Mouse (Mus musculus) monocyte, adult 2 months (primary cell): ENCODE results near the gene Asic3.

ENCODE experiments used
- DNase-seq, 2 experiments: peaks; one replicate each; pipeline ENCODE4 v3.0.0; 2022; ENCODE audit warnings: low spot score in 2 of 2, low read depth in 1 of 2

Gene Asic3

DNA sequence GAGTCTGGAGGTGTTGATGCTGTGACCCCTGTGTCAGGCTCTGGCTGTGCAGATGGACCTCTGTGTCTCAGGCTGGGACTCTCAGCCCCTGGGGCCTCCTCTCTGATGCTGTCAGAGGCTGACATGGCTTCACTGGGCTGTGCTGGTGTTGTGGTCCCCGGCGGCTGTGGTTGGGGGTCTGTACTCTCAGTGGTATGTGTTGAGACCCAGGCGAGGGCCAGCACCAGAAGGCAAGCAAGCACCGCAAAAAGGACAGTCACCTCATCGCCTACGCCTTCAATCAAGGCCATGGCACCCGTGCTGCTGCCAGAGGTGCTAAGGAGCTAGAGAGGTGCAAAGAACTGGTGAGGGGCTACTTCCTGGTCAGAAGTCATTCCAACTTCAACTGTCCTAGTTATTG is 33.4 kb downstream of the Asic3 start:
- DNase-seq, result no peak

- DNase-seq, result peak in 1 of 2 experiments; percentile 57
Measured at GRCm38 (mm10) chr5:24447624-24448298, 34.6 kb downstream of the Asic3 start, which contains the start of gene Tmub1. TSS of gene Tmub1 (minus strand) at chr5:24447854.

- DNase-seq, result peak in 1 of 2 experiments; percentile 62
Measured at GRCm38 (mm10) chr5:24451264-24452029, 38.3 kb downstream of the Asic3 start.

GRCm38 (mm10) chr5:24452030-24452690 is 39.0 kb downstream of the Asic3 start, which contains the start of gene Agap3:
TSS of gene Agap3 (plus strand) at chr5:24452177.
- no peak for DNase-seq

DNA sequence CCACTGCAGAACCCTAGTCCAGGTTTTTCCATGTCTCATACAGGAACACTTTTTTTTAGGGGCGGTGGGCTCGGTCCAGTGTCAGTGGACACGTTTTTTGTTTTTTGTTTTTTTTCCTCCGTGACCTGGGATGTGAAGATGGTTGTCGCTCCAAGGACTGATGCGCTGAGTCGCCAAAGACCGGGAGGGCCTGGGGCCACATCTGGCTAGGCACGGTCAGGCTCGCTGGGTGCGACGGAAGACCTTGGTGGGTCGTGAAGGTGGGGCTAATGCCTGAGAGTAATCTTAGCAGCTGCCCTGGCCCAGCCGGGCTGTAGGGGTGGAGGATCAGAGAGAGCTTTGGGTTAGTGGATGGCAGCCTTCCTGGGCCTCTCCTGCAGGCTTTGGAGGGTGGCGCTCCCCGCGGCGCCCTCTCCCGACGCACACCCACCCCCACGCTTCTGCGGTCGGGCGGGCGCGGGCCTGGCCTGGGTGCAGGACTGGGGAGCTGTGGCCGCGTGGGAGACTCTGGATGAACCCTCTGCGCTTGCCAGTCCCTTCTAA is 39.6 kb downstream of the Asic3 start:
- no peak for DNase-seq

- no peak for DNase-seq
Measured at GRCm38 (mm10) chr5:24453283-24453984, 40.2 kb downstream of the Asic3 start.

DNA sequence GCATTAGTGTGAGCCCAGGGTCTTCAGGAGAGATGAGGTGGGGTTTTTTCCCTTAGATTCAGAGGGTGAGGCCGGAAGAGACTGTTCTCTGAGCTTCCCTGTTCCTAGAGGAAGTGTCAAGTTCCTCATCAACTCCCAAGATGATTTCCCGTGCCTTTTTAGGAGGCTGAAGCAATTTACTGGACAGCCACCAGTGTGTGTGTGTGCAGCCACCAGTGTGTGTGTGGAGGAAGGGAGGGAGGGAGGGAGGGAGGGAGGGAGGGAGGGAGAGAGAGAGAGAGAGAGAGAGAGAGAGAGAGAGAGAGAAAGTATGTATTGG is 40.8 kb downstream of the Asic3 start:
- DNase-seq, result no peak

DNA sequence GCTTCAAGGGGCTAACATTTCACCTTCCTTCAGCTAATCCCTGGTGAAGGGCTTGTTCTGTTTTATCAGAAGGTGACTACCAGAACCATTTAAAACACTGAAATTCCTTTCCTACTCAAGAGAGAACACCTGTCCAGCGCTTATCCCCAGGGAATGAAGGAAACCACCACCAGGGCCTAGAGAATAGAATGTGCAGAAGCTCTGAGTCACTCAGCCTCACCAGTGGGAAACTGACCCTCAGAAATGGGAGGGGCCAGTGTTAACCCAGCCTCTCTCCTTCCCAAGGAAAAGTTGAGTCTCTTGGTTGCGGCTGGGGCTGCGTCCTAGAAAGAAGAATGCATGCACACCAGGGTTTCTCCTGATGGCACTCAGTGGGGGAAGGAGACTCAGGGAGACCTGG is 41.9 kb downstream of the Asic3 start:
- no peak for DNase-seq

- DNase-seq, result no peak
Measured at GRCm38 (mm10) chr5:24455613-24456012, 42.4 kb downstream of the Asic3 start.

DNA sequence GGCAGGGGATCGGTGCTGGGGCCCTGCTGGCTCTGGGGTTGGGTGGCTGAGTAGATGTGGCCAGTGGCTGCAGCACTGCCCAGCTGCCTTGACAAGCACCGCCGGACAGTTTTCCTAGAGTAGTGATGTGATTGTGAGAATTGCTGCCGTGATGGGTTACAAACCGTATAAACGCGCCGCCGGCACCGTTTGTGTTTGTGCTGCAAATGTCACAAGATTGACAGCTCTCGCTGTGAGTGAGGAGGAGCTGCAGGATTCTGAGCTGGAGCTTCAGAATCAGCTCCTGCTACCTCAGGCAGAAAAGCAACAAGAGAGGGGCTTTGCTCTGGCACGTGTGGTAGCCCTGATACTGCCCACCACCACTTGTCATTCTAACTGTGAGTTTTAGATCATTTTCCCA is 53.6 kb downstream of the Asic3 start:
- no peak for DNase-seq
